Mouse (Mus musculus) kidney, postnatal 0 days (tissue): ENCODE results near the gene Gm20388. TPM values are rescaled to one million over a fixed set of nuclear protein-coding genes. Genes with fewer than 3 reads are reported as not detected.

Experiments
- ATAC-seq: fragments of 200-750 bp; cut with Nextera tagmentation; replicated peaks from 2 replicates; pipeline ENCODE4 v1.8.0; 2017; ENCODE audit warnings: low read depth, moderate number of reproducible peaks, moderate TSS enrichment, moderate library complexity; ENCODE audit not compliant: low FRiP score
- DNase-seq: peaks from one replicate; pipeline ENCODE4 v3.0.0-alpha.2; 2016; ENCODE audit warnings: low spot score
- H3K27ac ChIP-seq: fragments of 300-500 bp; sonication (generic); 2 replicates; pipeline ENCODE4 v1.5.1; 2014; ENCODE audit warnings: mild to moderate bottlenecking
- H3K27me3 ChIP-seq: fragments of 300-500 bp; sonication (generic); 2 replicates; pipeline ENCODE4 v1.6.1; 2014; ENCODE audit warnings: low read length, mixed read lengths; ENCODE audit not compliant: insufficient read depth
- H3K36me3 ChIP-seq: fragments of 300-500 bp; sonication (generic); 2 replicates; pipeline ENCODE4 v1.6.1; 2014; ENCODE audit warnings: low read length, mixed read lengths; ENCODE audit not compliant: insufficient read depth
- H3K4me1 ChIP-seq: fragments of 300-500 bp; sonication (generic); replicated peaks from 2 replicates; pipeline ENCODE4 v1.6.1; 2014; ENCODE audit warnings: antibody characterized with exemption, low read length, mixed read lengths; ENCODE audit not compliant: insufficient read depth
- H3K4me2 ChIP-seq: fragments of 300-500 bp; sonication (generic); 2 replicates; pipeline ENCODE4 v1.6.1; 2014; ENCODE audit warnings: mild to moderate bottlenecking, low read length, moderate library complexity, mixed read lengths
- H3K4me3 ChIP-seq: fragments of 300-500 bp; sonication (generic); replicated peaks from 2 replicates; pipeline ENCODE4 v1.5.1; 2014; ENCODE audit warnings: low read depth, low read length
- H3K9ac ChIP-seq: fragments of 300-500 bp; sonication (generic); 2 replicates; pipeline ENCODE4 v1.6.1; 2014; ENCODE audit warnings: low read depth, low read length
- H3K9me3 ChIP-seq: fragments of 300-500 bp; sonication (generic); replicated peaks from 2 replicates; pipeline ENCODE4 v1.6.1; 2016; ENCODE audit warnings: low read length, inconsistent platforms, mixed read lengths
- CTCF ChIP-seq: IDR thresholded peaks from 2 replicates; pipeline ENCODE4 v1.5.1; 2016; ENCODE audit warnings: antibody characterized with exemption, low read depth, mild to moderate bottlenecking, moderate library complexity
- WGBS: fragments of 180-500 bp; shearing (Covaris S2); extraction: QIAGEN DNeasy Blood & Tissue Kit; methylation state at CpG from one replicate; pipeline ENCODE4 v1.1.7; 2014; 5-methylcytosine and 5-hydroxymethylcytosine counted together
- polyA plus RNA-seq: library from polyadenylated mRNA; unstranded; fragments of >200 nt; fragmentation: Nextera tagmentation; extraction: Ambion mirVana; gene quantifications from 2 replicates; pipeline ENCODE4 v1.2.1, GENCODE M21; 2015

The Gm20388 gene
- polyA plus RNA-seq, 1 experiment from 2014 or later = not detected

DNA sequence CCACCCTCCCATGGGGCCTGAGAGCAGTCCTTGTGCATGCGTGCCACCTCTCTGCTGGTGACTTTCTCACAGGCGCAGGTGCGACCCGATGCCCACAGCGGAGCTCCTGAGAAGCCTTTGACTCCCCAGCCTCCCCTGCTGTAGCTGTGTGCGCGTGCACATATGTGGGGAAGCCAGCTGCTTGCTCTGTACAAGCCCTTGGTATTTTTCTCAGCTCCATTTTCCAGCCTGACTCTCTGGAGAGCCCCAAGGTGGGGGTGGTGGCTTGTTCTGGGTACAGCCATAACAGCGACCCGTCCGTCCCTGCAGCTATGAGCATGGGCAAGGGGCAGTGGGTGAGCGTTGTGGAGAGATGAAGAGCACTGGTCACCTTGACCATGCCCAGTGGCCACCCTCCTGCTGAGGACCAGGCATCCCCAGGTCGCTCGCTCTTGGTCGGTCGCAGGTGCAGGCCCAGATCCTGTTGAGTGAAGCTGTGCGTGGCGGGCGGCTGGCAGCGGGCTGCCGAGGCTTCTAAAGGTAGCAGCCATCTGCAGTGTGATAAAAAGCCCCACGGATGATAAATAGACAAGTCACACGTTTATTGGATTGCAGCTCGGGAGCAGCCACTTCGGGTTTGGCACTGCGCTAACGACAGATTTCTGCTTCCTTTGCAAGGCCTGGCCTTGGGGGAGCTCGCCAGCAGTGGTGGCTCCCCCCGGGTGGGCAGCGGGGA is 502.4 kb downstream of the Gm20388 start:
- Histone ChIP-seq H3K4me1 (peaks cover 22% of the 10 kb centered on the region), H3K36me3 (no peaks in the 10 kb centered on the region), H3K27ac (no peak overlapping the region), H3K4me2 (no peak overlapping the region), H3K9me3 (no peaks in the 10 kb centered on the region), H3K4me3 (no peak overlapping the region), H3K9ac (no peak overlapping the region), H3K27me3 (no peaks in the 10 kb centered on the region)
- 74% methylated on average over 29 of the region's 29 CpGs for WGBS
- no peak for TF ChIP-seq CTCF
- ATAC-seq (no peak), DNase-seq (no peak)

DNA sequence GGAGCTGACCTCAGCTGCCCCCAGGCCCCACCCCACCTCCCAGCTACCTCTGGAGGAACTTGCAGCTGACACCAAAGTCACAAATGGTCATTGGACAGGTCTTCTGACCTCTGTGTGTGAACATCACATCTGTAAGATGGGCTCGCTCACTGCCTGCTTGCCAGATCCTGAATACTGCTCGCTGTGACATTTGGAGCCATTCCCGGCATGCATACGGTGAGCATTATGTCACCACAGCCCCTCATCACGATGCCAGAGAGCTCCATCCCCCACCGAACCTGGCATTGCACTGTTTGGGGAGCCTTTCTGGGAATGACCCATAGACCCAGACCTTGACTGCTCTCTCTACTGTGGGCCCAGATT is 503.0 kb downstream of the Gm20388 start:
- ATAC-seq (no peak), DNase-seq (no peak)
- Histone ChIP-seq H3K27me3 (no peaks in the 10 kb centered on the region), H3K9me3 (no peaks in the 10 kb centered on the region), H3K4me2 (no peak overlapping the region), H3K4me1 (peaks cover 27% of the 10 kb centered on the region), H3K27ac (no peak overlapping the region), H3K36me3 (no peaks in the 10 kb centered on the region), H3K9ac (no peak overlapping the region), H3K4me3 (no peak overlapping the region)
- no peak for TF ChIP-seq CTCF
- 84% methylated on average over 6 of the region's 6 CpGs for WGBS

DNA sequence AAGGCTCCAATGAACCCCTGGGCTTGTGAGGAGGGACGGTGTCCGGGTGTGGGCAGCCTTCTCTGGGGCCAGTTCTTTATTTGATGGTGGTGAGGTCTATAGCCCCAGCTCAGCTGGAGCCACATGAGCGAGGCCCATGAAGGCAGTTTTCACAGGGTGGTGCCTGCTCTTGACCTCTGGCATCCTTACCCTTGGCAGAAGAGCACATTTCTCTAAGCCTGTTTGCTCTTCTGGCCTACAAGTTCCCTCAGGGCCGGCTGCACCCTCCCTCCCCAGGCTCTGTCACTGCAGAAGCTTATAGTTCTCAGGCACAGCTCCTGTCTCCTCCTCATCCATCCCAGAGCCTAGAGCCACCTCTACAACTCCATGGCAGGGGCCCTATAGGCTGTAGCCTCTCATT is 503.6 kb downstream of the Gm20388 start:
- Histone ChIP-seq H3K4me1 (peaks cover 28% of the 10 kb centered on the region), H3K27ac (no peak overlapping the region), H3K4me3 (no peak overlapping the region), H3K36me3 (no peaks in the 10 kb centered on the region), H3K9me3 (no peaks in the 10 kb centered on the region), H3K27me3 (no peaks in the 10 kb centered on the region), H3K9ac (no peak overlapping the region), H3K4me2 (no peak overlapping the region)
- ATAC-seq (no peak), DNase-seq (no peak)
- no peak for TF ChIP-seq CTCF
- WGBS = 82% methylated on average over 4 of the region's 4 CpGs

DNA sequence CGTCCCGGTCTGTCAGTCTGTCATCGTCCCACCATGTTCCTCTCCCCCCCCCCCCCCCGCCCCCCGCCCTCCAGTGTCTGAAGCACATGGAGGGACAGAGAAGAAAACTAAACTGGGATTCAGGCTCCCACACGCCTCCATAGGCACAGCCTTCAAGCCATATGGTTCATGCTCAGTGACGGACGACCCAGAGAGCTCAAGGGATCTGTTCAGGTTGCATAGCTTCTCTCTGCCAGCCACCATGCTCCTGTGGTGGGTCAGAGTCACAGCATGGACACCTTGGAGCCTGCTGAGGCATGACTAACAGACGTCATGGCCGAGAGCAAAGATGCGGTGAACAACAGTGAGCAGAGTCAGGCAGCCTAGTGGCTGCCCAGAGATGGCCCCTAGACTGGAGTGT is 504.8 kb downstream of the Gm20388 start:
- Histone ChIP-seq H3K9ac (no peak overlapping the region), H3K36me3 (no peaks in the 10 kb centered on the region), H3K27ac (no peak overlapping the region), H3K9me3 (no peaks in the 10 kb centered on the region), H3K27me3 (no peaks in the 10 kb centered on the region), H3K4me2 (no peak overlapping the region), H3K4me3 (no peak overlapping the region), H3K4me1 (peaks cover 28% of the 10 kb centered on the region)
- DNase-seq = no peak
- no peak for ATAC-seq
- 69% methylated on average over 7 of the region's 11 CpGs for WGBS
- no peak for TF ChIP-seq CTCF

DNA sequence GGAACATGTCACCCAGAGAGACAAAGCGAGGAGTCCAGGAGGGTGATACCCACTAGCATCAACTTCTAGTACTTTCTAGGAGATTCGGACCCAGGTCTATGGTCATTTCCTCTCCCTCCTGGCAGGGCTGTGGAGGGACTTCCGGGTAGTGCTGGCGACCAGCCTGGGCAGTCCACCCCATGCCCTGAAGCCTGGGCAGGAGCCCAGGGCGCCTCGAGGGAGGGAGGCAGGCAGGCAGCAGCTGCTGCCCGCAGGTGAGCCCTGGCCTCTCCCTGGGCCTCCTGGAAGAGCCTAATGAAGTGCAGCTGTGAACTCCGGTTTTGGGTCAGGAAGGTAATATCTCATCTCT is 505.5 kb downstream of the Gm20388 start:
- Histone ChIP-seq H3K27me3 (no peaks in the 10 kb centered on the region), H3K4me3 (no peak overlapping the region), H3K4me2 (peak overlapping the region; percentile 33; the same call in 1 of the 2 replicates), H3K9ac (no peak overlapping the region; the same call in 1 of the 2 replicates), H3K4me1 (peaks cover 31% of the 10 kb centered on the region), H3K9me3 (no peaks in the 10 kb centered on the region), H3K27ac (peak overlapping the region; percentile 87), H3K36me3 (no peaks in the 10 kb centered on the region)
- 22% methylated on average over 7 of the region's 8 CpGs for WGBS
- no peak for DNase-seq
- no peak for ATAC-seq
- no peak for TF ChIP-seq CTCF

DNA sequence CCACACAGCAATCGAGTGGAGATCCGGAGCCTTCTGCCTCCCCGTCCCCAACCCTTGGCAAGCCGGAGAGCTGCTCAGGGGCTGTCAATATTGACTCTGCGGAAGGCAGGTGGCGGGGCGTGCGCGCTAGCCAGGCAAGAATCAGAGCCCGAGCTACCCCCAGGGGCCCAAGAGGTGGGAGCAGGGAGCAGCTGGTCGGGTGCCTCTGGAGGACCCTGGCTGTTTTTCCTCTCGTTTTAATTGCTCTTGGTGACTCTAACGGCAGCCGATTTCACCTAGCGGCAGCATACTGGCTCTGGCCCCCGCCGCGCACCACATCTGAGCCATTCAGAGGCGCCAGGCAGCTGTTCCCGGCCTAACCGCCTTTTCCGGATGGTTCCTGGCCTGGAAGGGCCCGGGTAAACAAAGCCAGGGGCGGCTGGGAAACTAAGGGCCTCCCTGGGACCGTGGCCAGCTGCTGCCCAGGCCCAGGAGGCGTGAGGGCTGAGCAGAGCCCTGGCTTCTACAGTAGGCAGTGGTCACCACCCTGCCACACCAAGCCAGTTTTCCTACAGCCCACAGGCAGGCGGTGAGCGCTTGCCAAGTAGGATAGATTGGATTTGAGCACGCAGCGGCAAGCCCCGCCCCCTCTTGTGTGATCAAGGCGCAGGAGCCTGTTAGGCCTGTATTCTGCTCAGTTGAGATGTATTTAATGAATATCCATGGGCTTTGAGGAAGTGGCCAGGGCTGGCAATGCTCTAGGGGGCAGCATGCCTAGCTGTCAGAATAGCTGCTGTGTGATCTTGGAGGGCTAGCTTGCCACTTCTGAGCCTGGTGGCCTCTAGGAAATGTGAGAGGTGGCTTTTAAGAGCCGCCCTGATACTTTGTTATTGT is 506.1 kb downstream of the Gm20388 start:
- Histone ChIP-seq H3K4me3 (no peak overlapping the region), H3K9ac (peak overlapping the region; percentile 27), H3K4me1 (peaks cover 37% of the 10 kb centered on the region), H3K4me2 (peak overlapping the region; percentile 33), H3K36me3 (no peaks in the 10 kb centered on the region), H3K9me3 (no peaks in the 10 kb centered on the region), H3K27me3 (no peaks in the 10 kb centered on the region), H3K27ac (peak overlapping the region; percentile 87)
- peak; percentile 80 for ATAC-seq
- peak; percentile 83 for DNase-seq
- 6% methylated on average over 31 of the region's 33 CpGs for WGBS
- peak; percentile 58 for TF ChIP-seq CTCF
